Mouse (Mus musculus): Measurements from ENCODE around the gene Maco1.
"Not testable (repeated sequence)": the region's sequence is repeated elsewhere in the genome, so short reads cannot be mapped to it uniquely, and the experiment has no call there.

GRCm38 (mm10) chr4:134794959-134795358 lies 58.2 kb downstream of the Maco1 start:
- not testable (repeated sequence) for TF ChIP-seq CTCF (IDR thresholded peaks at IDR 0.05; ENCODE audit: insufficient read depth, low read length); POLR2A (IDR thresholded peaks at IDR 0.05; ENCODE audit: borderline replicate concordance, extremely low read depth, low read depth, low read length)

Measured in lung, adult 2 months (tissue).